Mouse (Mus musculus) kidney, adult 2 months (tissue): Measurements from ENCODE around the gene Otulinl. TPM values are rescaled to one million over a fixed set of nuclear protein-coding genes. Genes with fewer than 3 reads are reported as not detected.

ENCODE experiments used
- DNase-seq: peaks from one replicate; pipeline ENCODE4 v3.0.0; 2021
- H3K27ac ChIP-seq: fragments of 200-500 bp; 2 replicates; pipeline ENCODE4 v1.5.1; 2012; ENCODE audit warnings: low read depth, low read length, control low read depth, inconsistent platforms; ENCODE audit not compliant: insufficient read depth
- H3K27me3 ChIP-seq: fragments of 200-500 bp; replicated peaks from 2 replicates; pipeline ENCODE4 v1.6.1; 2012; ENCODE audit warnings: mild to moderate bottlenecking, moderate library complexity, low read length, inconsistent platforms; ENCODE audit not compliant: control insufficient read depth, insufficient read depth
- H3K36me3 ChIP-seq: fragments of 200-500 bp; 2 replicates; pipeline ENCODE4 v1.6.1; 2012; ENCODE audit warnings: mild to moderate bottlenecking, moderate library complexity, low read length, inconsistent platforms; ENCODE audit not compliant: control insufficient read depth, insufficient read depth
- H3K4me1 ChIP-seq: fragments of 200-500 bp; 2 replicates; pipeline ENCODE4 v1.6.1; 2011; ENCODE audit warnings: low read length; ENCODE audit not compliant: control insufficient read depth, insufficient read depth
- H3K4me3 ChIP-seq: fragments of 200-500 bp; 2 replicates; pipeline ENCODE4 v1.5.1; 2011; ENCODE audit warnings: mild to moderate bottlenecking, low read depth, low read length, control low read depth; ENCODE audit not compliant: insufficient read depth
- CTCF ChIP-seq: fragments of 200-500 bp; conservative IDR thresholded peaks from 2 replicates; pipeline ENCODE4 v1.5.1; 2011; ENCODE audit warnings: low read depth, mild to moderate bottlenecking, control low read depth, low read length, moderate library complexity, mixed read lengths; ENCODE audit not compliant: insufficient read depth, insufficient read length
- POLR2A ChIP-seq: fragments of 200-500 bp; IDR thresholded peaks from one replicate; pipeline ENCODE4 v1.6.1; 2011; ENCODE audit warnings: low read depth, low read length, control low read depth
- WGBS: fragments of 180-500 bp; shearing (Covaris S2); methylation state at CpG from one replicate; pipeline ENCODE4 v1.1.7; 2018; 5-methylcytosine and 5-hydroxymethylcytosine counted together
- polyA plus RNA-seq: library from polyadenylated mRNA; depleted of rRNA; stranded (reverse); fragments of >200 nt; gene quantifications from 2 replicates; pipeline ENCODE4 v1.2.3, GENCODE M21; 2012

The Otulinl gene
- polyA plus RNA-seq, 1 experiment = 5.1 TPM

DNA sequence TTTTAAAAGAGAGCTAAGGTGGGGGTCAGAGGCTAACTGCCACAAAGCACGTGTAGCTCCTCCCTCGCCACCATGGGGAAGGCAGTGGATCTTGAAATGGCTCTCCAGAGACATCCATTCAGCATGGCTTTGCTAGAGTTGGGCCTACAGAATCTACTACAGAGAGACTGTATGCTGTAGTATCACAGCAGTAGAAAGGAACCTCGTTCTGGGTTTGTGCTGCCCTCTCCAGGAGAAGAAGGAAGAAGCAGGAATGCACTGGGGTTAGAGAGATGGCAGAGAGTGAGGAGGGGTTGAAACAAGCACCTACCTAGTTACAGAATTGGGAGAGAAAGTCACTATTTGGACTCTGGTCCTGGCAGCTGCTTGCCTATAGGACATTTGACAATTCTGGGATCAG is 34.0 kb upstream of the Otulinl start:
- no peak overlapping the region for H3K4me3 ChIP-seq
- H3K27me3 ChIP-seq = no peaks in the 10 kb centered on the region
- DNase-seq = peak; percentile 45
- WGBS = 27% methylated on average over 3 of the region's 3 CpGs
- H3K36me3 ChIP-seq = no peaks in the 10 kb centered on the region
- TF ChIP-seq CTCF = peak; percentile 53
- no peak for TF ChIP-seq POLR2A
- H3K27ac ChIP-seq = no peak overlapping the region
- H3K4me1 ChIP-seq = no peaks in the 10 kb centered on the region

DNA sequence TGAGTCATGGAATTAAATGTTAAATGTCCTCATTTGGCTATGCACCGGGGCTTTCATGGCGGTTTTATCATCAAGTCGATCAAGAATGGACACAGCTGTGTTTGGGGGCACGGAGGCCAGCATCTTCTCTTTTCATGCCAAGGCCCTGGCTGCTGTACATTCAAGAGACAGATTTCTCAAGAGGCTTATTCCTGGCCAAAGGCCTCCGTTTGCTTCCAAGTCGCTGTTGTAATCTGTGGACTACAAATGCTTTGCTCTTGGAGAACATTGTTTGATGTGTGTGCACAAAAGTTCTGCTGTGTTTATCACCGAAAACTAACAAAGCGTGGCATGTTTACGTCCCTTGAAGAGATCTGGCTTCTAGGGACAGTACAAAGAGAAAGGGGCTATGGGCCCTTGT is 29.3 kb upstream of the Otulinl start:
- no peaks in the 10 kb centered on the region for H3K36me3 ChIP-seq
- no peak for DNase-seq
- H3K4me3 ChIP-seq = no peak overlapping the region
- no peaks in the 10 kb centered on the region for H3K4me1 ChIP-seq
- no peaks in the 10 kb centered on the region for H3K27me3 ChIP-seq
- 71% methylated on average over 9 of the region's 9 CpGs for WGBS
- H3K27ac ChIP-seq = no peak overlapping the region
- TF ChIP-seq CTCF (no peak), POLR2A (no peak)

DNA sequence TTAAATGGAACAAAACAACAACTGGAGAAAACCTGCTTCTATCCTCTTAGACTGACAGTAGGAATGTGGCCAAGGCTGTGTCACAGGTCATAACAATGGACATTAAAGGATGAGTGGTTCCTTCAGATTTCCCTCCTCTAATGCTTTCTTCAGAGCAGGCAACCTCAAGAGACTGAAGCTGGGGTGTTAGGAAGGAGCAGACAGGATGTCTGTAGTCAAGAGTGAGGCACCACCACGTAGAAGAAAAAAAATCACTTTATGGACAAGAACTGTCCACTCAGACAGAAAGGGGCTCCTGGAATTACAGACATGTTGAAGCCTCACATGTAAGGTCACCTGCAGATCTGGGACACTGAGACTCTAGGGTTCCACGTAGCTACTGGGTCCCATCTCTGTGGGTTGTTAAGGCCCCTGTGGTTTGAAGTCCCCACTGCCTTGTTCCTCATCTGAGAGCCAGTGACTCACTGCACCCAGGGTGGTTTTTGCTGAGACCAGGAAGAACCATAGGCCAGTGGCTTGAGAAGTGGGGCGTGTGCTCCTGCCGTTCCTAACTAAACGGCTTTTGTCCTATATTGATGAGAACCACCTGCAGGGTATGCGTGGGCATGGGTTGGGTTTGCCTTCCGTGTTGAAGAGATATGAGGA is 27.7 kb upstream of the Otulinl start:
- H3K27me3 ChIP-seq = no peaks in the 10 kb centered on the region
- no peaks in the 10 kb centered on the region for H3K4me1 ChIP-seq
- no peak overlapping the region for H3K4me3 ChIP-seq
- DNase-seq = peak; percentile 8
- WGBS = 76% methylated on average over 7 of the region's 7 CpGs
- no peaks in the 10 kb centered on the region for H3K36me3 ChIP-seq
- no peak for TF ChIP-seq CTCF
- no peak for TF ChIP-seq POLR2A
- H3K27ac ChIP-seq = no peak overlapping the region

DNA sequence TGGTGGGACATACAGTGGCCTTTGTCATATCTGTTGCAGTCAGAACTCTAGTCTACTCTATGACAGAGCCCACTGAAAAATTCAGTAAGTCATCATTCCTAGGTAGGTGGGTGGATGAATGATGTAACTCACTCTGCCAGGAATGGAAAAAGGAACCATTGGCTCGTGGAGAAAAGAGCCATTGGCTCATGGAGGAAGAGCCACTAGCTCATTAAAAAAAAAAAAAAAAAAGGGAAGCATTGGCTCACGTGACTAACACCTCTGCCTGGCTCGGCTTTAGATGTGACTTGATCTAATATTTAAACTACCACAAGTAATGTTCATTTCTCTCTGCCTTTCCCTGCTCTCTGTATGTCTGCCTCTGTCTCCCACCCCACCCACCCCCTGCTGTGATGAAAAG is 27.1 kb upstream of the Otulinl start:
- Histone ChIP-seq H3K27ac (no peak overlapping the region), H3K27me3 (no peaks in the 10 kb centered on the region), H3K4me1 (no peaks in the 10 kb centered on the region), H3K4me3 (no peak overlapping the region), H3K36me3 (no peaks in the 10 kb centered on the region)
- TF ChIP-seq CTCF (no peak), POLR2A (no peak)
- 63% methylated on average over 3 of the region's 3 CpGs for WGBS
- no peak for DNase-seq

DNA sequence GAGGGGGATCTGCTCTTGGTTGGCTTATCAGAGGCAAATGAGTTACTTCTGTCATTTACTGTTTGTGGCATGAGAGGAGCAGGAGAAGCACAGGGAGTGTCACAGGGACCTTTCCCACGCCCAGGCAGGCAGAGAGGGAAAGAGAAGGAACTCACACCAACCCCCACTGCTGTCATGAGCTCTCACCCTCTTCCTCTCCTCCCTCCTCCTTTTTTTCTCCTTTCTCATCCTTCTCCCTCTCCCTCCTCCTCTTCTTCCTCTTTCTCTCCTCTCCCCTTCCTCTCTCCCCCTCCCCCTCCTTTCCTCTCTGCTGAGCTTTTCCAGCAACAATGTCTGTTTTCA is 21.6 kb upstream of the Otulinl start:
- WGBS = 40% methylated on average over 1 of the region's 1 CpGs
- TF ChIP-seq CTCF (no peak), POLR2A (no peak)
- no peaks in the 10 kb centered on the region for H3K36me3 ChIP-seq
- no peaks in the 10 kb centered on the region for H3K4me1 ChIP-seq
- H3K4me3 ChIP-seq = no peak overlapping the region
- no peak overlapping the region for H3K27ac ChIP-seq
- DNase-seq = no peak
- no peaks in the 10 kb centered on the region for H3K27me3 ChIP-seq

DNA sequence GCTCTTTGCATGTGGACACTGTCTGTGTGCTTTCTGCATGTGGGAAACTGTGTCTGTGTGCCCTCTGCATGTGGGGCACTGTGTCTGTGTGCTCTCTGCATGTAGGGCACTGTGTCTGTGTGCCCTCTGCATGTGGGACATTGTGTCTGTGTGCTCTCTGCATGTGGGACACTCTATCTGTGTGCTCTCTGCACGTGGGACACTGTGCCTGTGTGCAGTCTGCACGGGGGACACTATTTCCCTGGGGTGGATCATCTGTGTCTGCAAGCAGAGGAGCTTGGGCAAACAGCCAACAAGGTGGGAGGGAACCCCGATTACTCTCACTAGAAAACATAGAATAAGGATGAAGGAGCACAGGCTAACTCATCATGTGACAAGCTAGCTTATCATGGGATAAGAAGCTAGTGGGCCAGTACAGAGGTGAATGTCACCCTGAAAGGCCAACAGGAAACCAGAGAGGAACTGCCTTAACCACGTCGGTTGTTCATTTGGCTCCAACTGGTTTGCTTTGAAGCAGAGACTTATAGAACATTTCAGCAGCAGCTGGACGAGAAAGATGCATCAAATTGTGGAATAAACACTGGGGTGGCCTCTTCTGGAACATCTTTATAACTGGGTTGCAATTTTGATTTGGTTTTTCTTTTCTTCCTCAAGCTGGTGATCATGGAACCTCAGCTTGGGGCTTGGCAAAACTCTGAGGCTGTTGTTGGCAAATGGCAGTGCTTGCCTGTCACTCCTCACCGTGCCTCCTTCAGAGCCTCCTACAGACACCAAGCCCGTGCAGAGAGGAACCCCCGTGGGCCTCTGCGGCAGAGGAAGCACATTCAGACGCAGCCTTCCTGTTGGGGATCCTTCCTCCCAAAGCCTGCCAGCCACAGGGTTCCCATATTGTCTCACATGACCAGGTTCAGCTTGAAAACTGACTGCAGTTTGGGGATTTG is 20.9 kb upstream of the Otulinl start:
- no peaks in the 10 kb centered on the region for H3K36me3 ChIP-seq
- TF ChIP-seq POLR2A (no peak), CTCF (no peak)
- DNase-seq = peak; percentile 33
- H3K4me3 ChIP-seq = no peak overlapping the region
- H3K27me3 ChIP-seq = no peaks in the 10 kb centered on the region
- H3K27ac ChIP-seq = no peak overlapping the region
- 23% methylated on average over 11 of the region's 11 CpGs for WGBS
- H3K4me1 ChIP-seq = no peaks in the 10 kb centered on the region

DNA sequence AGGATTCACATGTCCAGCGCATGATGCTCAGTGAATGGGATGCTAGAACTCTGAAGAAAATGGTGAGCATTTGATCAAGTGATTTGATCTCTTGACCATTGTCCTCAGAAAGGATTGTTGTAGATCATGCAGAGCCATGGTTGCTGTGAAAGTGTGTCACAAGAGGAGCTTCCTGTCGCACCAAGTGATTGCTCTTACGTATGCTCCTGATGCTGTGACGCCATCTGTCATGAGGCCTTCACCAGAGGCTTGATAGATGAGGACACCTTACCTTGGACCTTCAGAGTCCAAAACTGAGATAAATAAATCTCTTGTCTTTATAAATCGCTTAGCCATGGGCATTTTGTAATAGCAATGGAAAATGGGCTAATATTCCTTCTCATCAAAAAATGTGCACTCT is 16.3 kb upstream of the Otulinl start:
- Histone ChIP-seq H3K36me3 (no peaks in the 10 kb centered on the region), H3K27me3 (no peaks in the 10 kb centered on the region), H3K4me1 (no peaks in the 10 kb centered on the region), H3K27ac (no peak overlapping the region), H3K4me3 (no peak overlapping the region)
- DNase-seq = no peak
- 94% methylated on average over 5 of the region's 5 CpGs for WGBS
- TF ChIP-seq CTCF (no peak), POLR2A (no peak)
